Mouse (Mus musculus) gastrocnemius, postnatal 4 days (tissue): Measurements from ENCODE around the gene Enthd1. TPM values are rescaled to one million over a fixed set of nuclear protein-coding genes. Genes with fewer than 3 reads are reported as not detected.
"Not testable (repeated sequence)": the region's sequence is repeated elsewhere in the genome, so short reads cannot be mapped to it uniquely, and the experiment has no call there.

ENCODE experiments used
- DNase-seq, 2 experiments: peaks; one replicate each; pipeline ENCODE4 v3.0.0; 2021 to 2022; ENCODE audit warnings: low spot score in 2 of 2, mixed read lengths in 2 of 2
- total RNA-seq, 2 experiments: library from RNA; stranded (reverse); gene quantifications; 2 replicates each; pipeline ENCODE4 v1.2.3; 2021

The Enthd1 gene
- total RNA-seq, 2 experiments from 2014 or later: not detected

DNA sequence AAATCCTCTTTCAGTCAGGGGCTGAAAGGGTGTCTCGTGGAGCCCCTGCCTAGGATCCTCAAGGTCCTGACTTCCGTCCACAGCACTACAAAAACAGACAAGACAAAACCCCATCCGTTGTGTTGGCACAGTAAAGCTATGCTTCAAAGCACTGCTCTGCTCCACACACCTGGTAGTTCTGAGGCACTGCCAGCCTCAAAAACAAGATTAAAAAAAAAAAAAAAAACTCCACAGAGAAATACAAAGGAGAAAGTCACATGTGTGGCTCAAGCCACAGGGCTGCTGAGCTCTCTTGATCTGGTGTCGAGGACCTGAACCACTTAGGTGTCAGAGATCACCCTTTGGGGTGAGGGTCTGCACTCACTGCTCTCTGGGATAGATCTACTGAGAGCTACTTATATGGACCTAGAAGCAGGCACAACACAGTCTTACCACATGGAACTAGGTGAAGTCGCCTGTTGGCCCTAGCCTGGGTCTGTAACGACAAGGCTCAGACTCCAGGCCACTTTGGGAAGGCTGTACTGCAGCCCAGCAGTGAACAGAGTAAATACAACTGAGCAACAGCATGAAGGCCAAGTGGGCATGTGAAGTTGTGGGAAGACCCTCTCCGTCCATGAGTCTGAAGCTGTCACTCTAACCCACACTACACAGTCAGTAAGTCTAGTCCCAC, 26.1 kb downstream of the Enthd1 start:
- no peak for DNase-seq

DNA sequence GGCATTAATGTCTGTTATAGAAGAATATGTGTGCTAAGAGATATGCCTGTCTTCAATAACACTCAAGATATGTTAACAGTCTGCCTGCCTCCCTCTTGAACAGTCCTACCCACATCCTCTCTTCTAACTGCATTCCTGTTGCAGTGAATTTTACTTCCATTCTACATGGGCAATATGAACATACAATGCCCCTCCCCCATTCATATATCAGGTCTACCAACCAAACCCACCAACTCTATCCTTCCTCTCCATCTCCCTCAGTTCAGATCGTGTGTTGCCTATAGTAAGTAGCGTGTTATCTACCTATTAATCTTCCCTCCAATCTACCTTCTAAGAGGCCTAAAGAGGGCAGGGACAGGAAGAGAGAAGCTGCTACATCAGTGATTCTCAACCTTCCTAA, 26.9 kb downstream of the Enthd1 start:
- DNase-seq: no peak

DNA sequence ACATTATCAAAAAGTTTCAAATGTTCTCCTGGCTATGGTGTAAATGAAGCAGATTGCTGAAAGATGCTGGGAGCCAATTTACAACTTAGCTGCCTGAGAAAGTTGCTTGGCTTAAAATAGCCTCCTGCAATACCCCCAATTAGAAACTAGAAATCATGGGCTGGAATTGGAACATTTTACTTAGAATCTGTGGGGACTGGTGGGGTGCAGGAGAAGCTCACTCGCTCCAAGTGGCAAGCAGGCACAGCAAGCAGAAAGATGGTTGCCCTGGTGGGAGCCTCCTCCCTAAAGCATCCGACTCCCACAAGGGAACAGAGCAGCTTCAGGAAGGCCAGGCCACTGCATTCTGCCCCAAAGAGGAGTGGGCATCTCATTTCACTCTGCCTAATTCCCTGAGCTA, 28.9 kb downstream of the Enthd1 start:
- DNase-seq: no peak

DNA sequence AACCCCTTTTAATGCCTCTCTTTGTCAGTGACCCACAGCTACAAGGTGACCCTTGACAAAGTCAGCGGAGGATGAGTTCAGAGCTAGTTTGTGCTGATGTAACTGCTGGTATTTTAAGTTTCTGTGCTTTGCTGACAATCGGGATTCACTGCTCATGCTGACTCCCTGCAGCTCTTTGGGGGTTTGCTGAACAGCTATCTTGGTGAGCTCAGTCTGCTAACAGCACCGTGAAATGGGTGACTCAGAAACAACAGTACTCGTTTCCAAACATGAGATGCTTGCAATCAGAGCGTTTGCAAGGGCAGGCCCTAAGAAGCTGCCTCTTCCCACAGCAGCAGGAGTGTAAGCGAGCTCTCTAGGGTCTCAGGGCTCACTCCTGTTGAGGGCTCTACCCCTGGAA, 31.7 kb downstream of the Enthd1 start:
- no peak for DNase-seq

DNA sequence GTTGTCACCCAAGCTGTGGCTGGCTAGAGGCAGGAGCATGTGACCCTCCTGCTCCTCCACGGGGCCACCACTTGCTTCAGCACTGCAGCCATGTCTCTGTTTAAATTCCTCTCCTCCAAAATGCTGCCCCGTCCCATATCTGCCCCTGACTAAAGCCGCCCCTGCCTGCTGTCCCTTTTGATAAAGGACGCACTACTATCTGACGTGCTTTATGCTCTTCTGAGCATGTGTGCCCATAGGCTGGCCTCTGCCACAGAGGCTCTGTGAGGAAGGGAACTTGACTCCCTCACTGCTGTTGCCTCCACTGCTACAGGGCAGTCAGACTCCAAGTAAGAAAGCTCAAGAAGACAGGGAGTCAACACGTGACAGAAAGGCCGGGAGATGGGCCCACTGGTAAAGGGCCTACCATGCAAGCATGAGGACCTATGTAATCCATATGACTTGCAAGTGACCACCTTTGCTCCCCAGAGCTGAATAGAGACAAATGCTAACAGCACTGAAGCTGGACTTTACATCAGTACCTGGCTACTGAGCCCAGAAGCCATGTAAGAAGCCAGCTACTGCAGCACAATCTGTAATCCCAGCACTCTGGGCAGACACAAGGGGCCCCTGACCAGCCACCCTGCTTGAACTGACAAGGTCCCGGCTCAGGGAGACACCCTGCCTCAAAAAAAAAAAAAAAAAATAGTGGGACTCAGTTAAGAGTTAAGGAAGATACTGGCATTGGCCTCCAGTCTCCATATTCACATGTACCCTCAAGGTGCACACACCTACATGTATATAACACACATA, 32.5 kb downstream of the Enthd1 start:
- DNase-seq: no peak

DNA sequence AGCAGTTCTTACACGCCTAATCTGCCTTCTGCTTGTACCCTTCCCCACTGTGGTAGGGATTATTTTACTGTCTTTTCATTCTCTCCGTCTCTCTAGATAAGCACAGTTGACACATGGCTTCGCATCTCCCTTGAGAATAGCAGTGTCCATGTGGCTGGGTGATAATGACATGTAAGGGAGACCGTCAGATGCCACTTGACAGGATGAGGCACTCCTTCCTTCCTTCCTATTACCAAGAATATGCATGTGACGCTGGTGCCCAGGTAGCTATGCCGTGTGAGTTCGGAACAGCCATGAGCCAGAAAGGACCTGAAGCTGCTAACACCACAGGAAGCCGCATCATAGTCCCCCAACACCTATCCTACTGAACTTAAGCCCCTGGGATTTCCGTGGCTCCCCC, 33.9 kb downstream of the Enthd1 start:
- DNase-seq: no peak

DNA sequence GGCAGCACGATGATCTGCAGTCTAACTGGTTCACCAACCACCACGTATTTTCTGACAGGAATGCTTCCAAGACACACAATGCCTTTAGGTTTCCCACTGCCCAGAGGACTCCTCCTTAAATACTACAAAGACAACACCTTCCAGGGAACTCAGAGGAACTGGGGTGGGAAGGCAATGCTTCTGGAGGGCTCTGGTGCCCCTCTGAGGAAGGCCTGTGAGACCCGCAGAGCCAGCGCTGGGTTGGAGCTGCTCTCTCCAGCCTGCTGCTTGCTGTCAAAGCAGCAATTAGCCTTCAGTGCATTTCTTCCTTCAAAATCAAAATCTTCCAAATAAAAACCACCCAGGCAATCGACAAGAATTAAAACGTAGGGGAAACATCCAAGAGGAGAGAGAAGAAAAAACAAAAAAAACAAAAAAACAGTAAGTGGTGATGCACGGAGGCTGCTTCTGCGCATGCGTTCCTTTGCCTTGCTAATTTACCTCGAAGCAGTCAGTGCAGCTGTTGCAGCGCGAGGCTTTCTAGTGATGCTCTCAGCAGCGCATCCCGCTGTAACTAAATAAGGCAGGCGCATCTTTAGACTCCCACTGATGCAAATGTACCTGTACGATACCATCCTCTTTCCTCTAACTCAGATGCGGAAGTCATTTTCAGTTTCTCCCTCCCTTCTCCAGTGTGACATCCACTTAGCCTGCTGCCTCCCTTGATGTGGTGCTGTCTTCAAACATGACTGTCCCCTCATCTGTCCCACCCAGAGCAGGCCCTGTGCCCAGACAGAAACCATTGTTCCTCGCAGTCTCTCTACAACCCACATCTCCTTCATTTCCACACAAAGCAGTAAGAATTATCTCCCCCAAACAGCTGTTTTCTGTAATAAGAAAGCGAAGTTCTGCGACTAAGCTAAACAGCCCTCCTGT, 34.7 kb downstream of the Enthd1 start:
- DNase-seq: no peak

DNA sequence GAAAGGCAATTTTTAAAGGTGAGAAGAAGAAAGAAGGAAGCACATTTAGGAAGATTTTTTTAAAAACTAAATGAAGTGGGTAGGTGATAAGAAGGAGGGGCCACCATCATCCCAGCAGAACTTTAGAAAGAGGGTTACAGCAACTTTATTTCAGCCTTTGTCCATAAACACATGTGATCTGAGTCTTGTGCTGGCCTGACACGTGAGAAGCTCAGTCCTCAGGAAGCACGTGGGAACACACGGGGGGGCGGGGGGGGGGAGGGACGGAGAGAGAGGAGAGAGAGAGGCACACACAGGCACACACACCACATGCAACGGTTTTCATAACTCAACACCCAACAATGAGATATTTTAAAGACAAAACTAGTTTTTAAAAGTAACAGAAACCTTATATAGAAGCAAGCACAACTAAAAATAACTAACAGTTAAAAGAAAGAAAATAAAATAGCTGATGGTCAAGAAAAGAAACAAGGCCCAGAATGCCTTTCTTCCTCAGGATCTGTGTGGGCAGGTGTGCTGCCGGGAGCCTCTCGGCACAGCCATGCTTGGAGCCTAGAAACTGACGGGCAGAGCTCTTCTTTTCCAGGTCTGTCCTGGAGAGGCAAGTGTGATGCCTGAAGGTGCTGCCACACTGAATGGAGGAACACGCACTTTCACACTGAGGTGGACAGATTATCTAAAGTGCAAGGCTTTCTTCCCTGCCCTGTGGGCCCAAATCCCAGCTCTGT, 43.1 kb downstream of the Enthd1 start:
- DNase-seq: no peak

DNA sequence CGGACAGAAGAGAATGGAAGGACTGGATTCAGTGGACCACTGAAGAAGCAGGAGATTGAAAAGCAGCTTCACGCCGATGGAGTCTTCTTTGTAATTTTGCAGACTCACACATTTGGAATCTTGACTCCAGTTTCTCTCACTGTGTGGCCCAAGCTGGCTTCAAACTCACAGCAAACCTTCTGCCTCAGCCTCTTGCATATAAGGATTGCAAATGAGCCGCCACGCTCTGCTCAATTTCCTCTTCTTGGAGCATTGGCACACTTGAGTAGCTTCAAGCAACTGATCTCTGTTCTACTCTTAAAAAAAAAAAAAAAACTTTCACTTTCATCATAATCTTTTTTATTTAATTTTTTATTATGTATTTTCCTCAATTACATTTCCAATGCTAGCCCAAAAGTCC, 45.0 kb downstream of the Enthd1 start:
- DNase-seq: no peak

DNA sequence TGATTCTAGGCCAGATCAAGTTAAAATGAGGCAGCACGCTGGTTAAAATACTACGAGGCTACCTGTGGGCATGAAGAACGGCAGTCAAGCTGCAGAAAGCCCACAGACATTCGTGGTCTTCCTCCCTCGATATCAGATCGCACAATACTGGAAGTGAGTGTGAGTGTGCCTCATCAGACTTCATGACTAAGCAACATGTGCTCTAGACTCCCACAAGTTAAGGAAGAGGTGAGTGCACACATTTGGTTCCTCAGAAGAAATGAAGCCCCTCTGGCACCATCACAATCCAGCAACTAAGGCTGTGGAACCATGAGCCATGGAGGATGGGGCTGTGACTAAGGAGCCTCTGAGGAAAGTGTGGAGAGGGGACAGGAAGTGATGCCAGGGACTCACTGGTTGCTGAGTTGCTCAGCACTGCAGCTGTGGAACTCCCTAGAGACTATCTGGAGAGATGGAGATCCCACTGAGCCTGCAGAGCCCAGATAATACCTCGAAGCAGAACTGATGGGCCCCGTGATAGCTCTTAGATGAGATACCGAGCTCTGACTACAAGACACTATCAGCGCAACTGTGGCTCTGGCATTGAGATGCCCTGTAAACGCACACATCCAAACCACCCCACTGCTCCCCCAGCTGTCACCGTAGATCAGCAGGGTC, 46.3 kb downstream of the Enthd1 start:
- DNase-seq: no peak

DNA sequence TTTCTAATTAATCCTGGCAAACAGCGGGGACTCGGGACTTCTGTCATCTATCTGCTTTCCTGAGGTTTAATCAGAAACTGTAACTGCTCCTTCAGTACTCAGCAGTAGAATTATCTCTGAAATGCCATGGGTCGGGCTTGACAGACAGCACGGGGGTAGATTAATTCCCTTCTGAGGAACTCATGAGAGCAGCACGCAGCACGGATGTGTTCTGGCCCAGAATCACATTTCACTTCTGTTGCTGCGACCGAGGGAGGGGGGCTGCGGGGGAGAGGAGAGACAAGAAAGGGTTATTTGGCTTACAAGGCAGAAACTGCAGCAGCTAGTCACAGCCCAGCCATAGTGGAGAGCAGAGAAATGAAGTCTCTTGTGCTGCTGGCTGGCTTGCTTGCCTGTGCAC, 47.0 kb downstream of the Enthd1 start:
- DNase-seq: peak in 1 of 2 experiments; percentile 21

DNA sequence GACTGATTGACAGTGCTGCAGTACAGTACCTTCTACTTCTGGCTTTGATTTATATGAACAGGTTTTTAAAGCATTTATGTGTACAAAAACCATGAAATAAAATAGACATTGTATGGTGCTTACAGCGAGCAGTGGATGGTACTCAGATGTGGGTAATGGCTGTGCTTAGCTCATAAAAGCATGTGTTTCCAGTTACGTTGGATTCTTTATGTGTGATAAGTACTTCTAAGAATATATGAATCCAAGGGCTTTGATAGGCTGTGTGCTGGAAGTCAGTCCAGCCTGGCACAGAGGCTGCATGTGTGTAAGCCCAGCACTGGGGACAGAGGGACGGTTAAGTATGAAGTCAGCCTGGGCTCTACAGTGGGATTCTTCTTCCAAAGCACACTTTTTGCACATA, 48.4 kb downstream of the Enthd1 start:
- DNase-seq: no peak

DNA sequence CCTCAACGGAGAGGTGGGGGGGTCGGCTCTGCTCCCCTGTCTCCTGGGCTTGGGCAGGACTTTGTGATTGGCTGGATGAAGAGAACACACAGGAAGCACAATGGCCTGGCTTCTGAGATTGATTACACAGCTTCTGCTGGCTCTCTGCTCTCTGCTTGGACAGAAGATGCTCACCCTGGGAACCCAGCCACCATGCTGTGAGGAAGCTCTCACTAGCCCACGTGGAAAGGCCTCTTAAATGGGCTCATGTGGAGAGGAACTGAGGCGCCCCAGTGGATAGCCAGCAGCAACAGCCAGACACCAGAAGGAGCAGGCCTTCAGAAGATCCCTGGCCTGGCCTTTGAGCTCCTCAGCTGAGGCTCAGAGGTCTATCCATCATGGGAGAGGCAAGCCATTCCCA, 59.9 kb downstream of the Enthd1 start:
- no peak for DNase-seq

DNA sequence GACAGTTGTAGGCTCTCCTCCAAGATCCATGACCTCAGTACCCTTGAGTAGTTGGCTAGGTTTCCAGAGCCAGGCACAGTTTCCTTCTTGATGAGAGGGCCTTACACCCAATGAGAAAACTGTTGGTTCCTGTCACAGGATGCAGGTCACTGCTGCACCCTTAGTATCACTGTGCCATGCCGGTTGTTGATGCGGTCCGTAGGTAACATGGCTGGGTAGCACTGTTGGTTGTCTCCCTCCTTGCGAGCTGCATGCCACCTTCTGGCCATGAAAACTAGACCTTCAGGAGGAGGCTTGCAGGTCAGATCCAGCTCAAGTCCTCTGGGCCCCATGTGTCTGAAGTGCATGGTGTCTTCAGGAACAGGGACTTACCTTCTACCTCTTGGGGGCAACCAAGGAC, 61.8 kb downstream of the Enthd1 start:
- not testable (repeated sequence) for DNase-seq

DNA sequence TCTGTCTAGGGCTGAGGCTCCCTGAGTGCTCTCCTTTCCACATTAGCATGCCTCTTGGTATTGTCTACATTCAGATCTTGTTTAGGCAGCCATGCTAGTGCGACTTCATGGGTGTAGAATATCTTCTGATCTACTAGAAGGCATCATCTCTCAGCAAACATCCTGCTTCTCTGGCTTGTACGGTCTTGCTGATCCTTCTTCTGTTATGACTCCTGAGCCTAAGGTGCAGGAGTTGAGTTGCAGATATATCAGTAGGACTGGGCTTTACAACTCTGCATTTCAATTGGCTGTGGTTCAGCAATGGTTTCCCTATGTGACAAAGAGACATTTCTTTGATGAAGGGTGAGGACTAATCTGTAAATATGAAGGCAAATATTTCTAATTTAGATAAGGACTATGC, 62.2 kb downstream of the Enthd1 start:
- no peak for DNase-seq

DNA sequence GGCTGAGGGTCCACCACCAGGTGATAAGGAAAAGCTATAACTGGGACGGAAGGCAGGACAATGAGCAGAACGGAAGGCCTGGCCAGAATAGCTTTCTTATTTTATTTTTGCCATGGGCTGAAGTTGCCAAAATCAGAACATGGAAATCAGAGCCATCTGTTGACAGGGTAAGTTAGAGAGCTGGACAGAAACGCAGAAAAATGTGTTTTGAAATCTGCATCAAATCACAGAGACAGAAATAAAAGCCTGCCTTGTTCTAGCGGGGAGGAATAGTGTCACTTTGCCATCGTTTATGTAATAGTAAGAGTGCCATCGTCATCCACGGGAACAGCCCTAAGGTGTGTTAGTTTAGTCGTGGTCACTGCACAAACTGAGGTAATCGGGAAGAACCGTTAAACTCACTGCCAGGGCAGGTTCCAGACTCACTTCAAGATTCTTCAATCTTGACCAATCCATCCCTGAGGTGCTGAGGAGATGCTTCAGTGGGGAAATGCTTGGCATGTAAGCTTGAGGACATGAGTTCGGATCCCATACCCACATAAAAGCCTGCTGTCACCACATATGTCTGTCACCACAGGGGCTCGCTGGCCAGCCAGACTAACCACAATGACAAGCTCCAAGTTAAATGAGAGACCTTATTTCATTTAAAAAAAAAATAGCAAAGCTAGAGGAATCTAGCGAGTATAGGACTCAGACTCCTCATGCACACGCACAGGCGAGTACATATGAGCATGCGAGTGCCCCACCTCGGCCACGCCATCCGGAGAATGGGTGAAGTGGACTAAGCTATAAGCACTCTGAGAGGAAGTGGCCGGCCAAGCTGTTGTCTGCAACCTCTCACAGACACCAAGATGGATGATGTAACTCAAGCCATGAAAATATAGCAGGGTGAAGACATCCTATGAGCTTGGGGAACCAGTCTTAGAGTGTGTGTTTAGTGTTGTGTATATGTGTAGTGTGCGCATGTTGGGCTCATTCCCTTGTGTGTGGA, 63.6 kb downstream of the Enthd1 start:
- DNase-seq: no peak

DNA sequence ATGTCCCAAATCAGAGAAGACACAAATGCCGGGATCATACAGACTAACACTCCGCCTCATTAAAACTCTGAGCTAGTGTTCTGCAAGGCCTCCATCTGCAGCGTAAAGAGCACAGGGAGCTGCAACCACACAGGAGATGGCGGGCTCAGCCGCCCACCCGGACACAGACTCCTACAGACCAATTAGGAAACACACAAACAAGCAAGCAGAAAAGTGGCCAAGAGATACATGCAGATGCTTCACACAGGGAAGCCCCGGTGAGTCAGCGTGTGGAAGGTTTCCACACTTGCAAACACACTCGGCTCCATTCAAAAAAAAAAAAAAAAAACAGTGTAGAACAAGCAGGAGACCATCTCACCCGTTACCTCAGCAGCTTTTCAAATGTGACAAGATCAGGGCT, 64.5 kb downstream of the Enthd1 start:
- DNase-seq: no peak

DNA sequence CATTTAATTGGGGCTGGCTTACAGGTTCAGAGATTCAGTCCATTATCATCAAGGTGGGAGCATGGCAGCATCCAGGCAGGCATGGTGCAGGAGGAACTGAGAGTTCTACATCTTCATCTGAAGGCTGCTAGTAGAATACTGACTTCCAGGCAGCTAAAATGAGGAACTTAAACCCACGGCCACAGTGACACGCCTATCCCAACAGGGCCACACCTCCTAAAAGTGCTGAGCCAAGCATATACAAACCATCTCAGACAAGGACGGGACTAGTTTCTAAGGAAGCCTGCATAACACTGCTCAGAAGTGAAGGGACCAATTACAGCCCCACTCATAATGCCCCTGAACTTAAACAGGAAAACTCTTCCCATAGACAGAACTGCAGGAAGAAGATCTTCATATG, 67.2 kb downstream of the Enthd1 start:
- DNase-seq: not testable (repeated sequence)

DNA sequence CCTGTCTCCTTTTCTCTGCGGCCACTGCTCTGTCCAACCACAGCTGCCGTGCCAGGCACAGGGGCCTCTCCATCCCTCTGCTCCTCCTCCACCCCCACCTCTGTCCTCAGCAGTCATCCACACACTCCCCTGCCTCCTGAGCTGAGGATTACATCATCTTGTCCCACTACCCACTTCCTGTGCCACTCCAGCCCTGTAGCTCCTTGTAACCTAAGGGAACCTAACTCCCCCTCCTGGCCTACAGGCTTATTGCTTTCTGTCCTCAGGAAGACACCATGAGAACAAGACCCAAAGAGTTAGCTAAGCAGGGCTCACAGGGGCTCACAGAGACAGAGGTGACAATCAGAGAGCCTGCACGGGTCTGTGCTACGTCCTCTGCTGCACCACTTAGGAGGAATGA, 73.5 kb downstream of the Enthd1 start:
- no peak for DNase-seq
